Mouse (Mus musculus) C3H10T1/2 (cell line): ENCODE data around the gene Thoc2. TPM values are rescaled to one million over a fixed set of nuclear protein-coding genes. Genes with fewer than 3 reads are reported as not detected.

Source experiments
- polyA plus RNA-seq, 2 experiments: library from polyadenylated mRNA; unstranded; fragments of >200 nt; fragmentation: generic; extraction: Trizol; gene quantifications; one replicate each; pipeline ENCODE4 v1.2.1; 2012; ENCODE audit warnings: missing spikeins in 2 of 2

Gene Thoc2
- polyA plus RNA-seq, result 1 to 10 TPM in 1 of 2 experiments, under 1 TPM in 1; 0.89 to 4.4 TPM

GRCm38 (mm10) chrX:41920574-41920973 is at the start of gene Thoc2:
Gene Thoc2 (minus strand): TSS chrX:41920674.

Other genes starting within 250 kb of the Thoc2 start
- gene Xiap, start 139.0 kb upstream of the Thoc2 start, polyA plus RNA-seq, result 1 to 10 TPM in 1 of 2 experiments, under 1 TPM in 1; 0.42 to 3.8 TPM
- gene Stag2, start 228.6 kb upstream of the Thoc2 start, polyA plus RNA-seq, result 1 to 10 TPM in 1 of 2 experiments, under 1 TPM in 1; 0.44 to 4.1 TPM